Mouse (Mus musculus) stomach, adult 2 months (tissue): Measurements from ENCODE around the gene Ddx43. TPM values are rescaled to one million over a fixed set of nuclear protein-coding genes. Genes with fewer than 3 reads are reported as not detected.

ENCODE experiments used
- polyA plus RNA-seq: library from polyadenylated mRNA; depleted of rRNA; stranded (reverse); fragments of >200 nt; gene quantifications from 2 replicates; pipeline ENCODE4 v1.2.3, GENCODE M21; 2012; rRNA removed

Ddx43 gene
- 0.03 TPM in 1 of 2 replicates, not detected in the other for polyA plus RNA-seq

DNA sequence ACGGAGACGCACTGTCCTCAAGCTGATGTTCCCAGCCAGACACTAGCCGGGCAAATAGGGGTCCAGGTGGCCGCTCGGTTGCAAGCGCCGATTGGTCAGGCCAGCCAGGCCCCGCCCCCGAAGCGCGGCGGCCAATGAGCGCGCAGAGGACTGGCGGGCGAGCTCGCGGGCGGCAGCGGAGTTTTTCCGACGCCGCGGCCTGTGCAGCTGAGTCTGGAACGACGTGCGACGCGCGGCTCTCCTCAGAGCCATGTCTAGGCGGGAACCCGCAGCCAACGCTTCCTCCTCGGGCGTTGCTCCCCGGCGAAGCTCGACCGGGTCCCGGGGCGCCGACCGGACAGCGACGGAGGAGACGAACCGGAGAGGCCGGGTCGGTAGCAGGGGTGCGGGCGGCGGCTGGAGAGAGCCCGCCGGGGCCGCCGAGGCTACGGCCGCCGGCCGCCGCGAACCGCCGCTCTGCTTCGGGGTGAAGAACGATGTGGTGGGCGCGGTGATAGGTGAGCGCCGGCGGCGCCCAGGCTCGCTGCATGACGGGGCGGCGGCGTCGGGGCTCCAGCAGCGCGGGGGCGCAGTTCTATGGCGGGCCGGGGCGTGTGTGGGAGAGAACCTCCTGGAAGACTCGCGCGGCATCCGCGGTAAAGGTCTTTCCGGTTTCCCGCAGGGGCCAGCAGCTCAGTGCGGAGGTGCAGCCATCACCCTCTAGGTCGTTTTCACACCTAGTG lies at the start of gene Ddx43:
Ddx43 (plus strand) TSS at position 148 of the 722 bp plus-strand sequence.

DNA sequence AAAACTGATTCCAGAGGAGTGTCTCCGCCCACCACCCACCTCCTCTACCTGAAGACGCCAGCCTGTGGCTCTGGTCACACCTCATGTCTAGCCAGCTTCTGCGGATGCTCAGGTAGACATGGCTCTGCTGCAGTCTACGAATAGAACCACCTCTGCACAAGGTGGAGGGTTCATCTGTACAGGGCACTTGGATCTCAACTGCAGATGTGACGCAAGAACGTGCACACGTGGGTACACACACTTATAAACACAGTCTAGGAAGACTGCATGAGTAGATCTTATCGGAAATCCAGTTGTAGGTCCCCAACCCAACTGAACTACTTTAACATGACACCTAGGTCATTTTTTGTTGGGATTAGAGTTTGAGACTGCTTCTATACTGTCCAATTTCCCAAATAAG lies 40.0 kb upstream of the Ddx43 start, which contains the start of gene Gsta2:
Gsta2 (minus strand) TSS at position 178 of the 400 bp plus-strand sequence.

DNA sequence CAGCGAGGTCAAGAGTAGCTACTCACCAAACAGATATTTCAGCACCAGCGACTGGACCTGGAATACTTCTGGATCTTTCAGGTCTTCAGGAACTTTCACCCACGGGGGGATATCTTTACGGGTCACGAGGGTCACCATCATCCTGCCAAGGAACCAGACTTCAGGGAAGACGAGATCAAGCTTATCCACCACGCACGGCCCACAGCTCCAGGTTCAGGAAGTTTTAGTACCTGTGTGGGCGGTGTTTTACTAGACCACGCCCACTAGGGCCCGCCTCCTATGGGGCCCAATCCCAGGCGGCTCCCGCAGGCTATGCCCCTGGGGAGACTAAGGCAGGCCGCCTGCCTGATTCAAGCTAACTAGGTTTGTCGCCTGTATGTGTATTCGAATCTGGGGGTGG lies 27.6 kb upstream of the Ddx43 start, which contains the start of gene Dppa5a:
Dppa5a (minus strand) TSS at position 219 of the 400 bp plus-strand sequence.

DNA sequence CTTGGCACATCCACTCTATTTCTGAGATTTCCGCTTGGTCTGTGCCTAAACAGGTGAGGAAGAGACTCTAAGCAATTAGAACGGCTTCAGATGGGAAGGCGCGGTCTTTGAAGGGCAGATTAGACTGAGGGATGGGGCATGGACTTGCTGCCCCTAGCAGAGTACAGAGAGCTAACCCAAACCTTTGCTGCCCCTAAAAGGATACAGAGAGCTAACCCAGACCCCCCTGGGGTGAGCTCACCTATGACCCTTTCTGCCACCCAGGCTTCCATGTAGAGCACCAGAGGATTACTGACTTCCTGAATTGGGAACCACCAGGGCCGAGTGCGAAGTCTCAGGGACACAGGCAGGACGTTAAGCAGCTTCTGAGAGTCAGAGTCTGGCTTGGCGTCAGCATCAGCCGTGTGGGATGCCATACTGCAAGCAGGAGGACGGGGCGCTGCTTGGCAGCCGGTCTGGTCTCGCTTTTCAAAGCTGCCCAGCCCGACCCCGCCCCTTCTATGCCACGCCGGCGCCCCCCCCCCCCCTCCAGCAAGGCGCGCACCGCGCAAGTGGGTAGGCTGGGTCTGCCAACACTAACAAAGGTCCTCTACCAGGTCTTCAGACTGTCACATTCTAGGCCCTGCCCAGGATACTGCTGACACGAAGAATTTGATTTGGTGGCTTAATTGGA lies 17.3 kb upstream of the Ddx43 start, which contains the start of gene Ooep:
Ooep (minus strand) TSS at position 613 of the 673 bp plus-strand sequence.

DNA sequence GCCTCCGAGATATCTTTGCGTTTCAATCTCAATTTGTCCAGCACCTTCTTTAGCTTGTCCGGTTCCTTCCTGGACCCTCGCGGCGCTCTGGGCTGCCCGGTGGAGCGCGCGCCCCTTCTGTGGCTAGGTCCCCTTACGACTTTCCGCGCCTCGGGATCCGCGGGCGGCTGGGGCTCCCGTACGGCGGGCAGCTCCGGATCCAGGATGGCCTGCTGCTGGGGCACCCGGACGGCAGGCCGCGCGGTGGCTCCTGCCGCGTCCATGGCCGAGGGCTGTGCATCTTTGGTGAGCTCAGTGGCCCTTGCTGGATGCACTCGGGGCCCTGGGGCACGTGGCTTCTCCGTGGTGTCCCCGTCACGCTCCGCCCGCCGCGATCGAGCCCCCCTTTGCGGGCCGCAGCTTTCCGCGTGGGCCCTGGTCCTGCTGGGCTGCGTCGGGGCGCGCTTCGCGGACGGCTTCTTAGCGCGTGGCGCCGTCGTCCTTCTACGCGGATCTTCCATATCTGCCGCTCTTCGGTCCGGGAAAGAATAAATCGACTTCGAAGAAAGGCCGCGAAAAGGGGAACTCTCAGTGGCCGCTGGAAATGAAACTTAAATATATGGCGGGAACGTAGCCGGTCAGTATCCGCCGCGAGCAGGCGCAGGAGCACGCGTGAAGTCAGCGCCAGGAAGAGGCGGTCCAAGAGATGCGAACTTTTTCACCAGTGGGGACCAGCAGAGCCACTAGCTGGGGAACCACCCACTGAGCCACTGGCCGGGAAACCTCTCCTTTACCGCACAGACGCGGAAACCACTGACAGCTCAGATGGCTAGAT lies 47.2 kb downstream of the Ddx43 start, which contains the start of gene Cgas:
Cgas (minus strand) TSS at position 659 of the 814 bp plus-strand sequence.

DNA sequence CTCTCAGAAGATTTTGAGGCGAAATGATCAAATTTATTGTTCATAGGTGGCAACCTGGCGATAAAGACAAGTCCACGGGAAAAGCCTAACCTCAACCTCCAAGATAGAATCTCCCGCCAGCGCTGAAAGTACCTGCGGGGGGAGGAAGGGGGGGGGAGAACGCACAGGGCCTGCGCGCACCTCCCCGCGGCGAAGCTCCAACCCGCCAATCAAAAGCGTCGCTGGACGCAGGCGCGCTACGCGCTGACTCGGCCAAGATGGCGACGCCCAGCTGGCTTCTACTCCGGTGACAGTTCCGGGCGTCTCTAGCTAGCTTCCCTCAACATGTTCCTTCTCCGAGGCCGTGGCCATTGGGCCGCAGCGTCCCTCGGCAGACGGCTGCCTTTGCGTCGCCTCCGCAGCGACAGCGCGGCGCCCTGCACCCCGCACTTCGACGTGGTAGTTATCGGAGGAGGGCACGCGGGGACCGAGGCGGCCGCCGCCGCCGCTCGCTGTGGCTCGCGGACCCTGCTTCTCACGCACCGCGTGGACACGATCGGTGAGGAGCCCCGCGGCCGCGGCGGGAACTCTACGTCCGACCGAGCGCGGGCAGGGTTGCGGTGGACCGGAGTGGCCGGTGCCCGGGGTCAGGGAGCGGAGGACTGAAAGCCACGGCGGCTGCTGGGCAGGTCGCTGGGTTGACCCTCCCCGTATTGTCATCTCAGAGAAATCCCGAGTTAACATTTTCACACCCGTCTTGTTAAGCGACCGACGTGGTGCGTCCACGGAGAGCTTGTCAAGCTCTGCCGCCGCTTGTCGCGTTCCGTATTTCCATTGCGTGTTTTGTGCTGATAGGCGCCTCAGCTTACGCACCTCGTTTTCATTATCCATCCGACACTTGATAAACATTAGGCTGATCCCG lies 52.6 kb downstream of the Ddx43 start, which contains the start of the genes Mto1 and Gm17324:
Mto1 (plus strand) TSS at position 236 of the 901 bp plus-strand sequence.
Gm17324 (minus strand) TSS at position 814 of the 901 bp plus-strand sequence.

Other genes with a start within 250 kb of the Ddx43 start
- 181 and 246 TPM in 2 replicates for gene Gsta4, start 213.0 kb upstream of the Ddx43 start, polyA plus RNA-seq
- gene Gsta1, start 165.1 kb upstream of the Ddx43 start, polyA plus RNA-seq: 149 and 298 TPM in 2 replicates
- 16.8 and 29.2 TPM in 2 replicates for gene Gm3776, start 138.6 kb upstream of the Ddx43 start, polyA plus RNA-seq
- 0.29 TPM in 1 of 2 replicates, not detected in the other for gene Gm10639, start 105.9 kb upstream of the Ddx43 start, polyA plus RNA-seq
- not detected in 2 replicates for gene Omt2a, start 81.0 kb upstream of the Ddx43 start, polyA plus RNA-seq
- not detected in 2 replicates for gene Omt2b, start 68.2 kb upstream of the Ddx43 start, polyA plus RNA-seq
- gene Gsta2, start 40.0 kb upstream of the Ddx43 start, polyA plus RNA-seq: 2.8 and 4.3 TPM in 2 replicates
- 0.45 TPM in 1 of 2 replicates, not detected in the other for gene Dppa5a, start 27.6 kb upstream of the Ddx43 start, polyA plus RNA-seq
- gene Ooep, start 17.1 kb upstream of the Ddx43 start, polyA plus RNA-seq: 0.05 TPM in 1 of 2 replicates, not detected in the other
- 0.39 and 0.67 TPM in 2 replicates for gene Cgas, start 47.5 kb downstream of the Ddx43 start, polyA plus RNA-seq
- gene Mto1, start 52.4 kb downstream of the Ddx43 start, polyA plus RNA-seq: 8.1 and 11.3 TPM in 2 replicates
- gene Gm17324, start 53.0 kb downstream of the Ddx43 start, polyA plus RNA-seq: 0.11 TPM in 1 of 2 replicates, not detected in the other
- gene Eef1a1, start 93.4 kb downstream of the Ddx43 start, polyA plus RNA-seq: 470 and 480 TPM in 2 replicates
- gene Slc17a5, start 192.3 kb downstream of the Ddx43 start, polyA plus RNA-seq: 2.5 and 2.7 TPM in 2 replicates
- gene Cd109, start 219.8 kb downstream of the Ddx43 start, polyA plus RNA-seq: 1.4 and 1.7 TPM in 2 replicates